Mouse (Mus musculus): ENCODE data around the gene Trank1. TPM values are rescaled to one million over a fixed set of nuclear protein-coding genes. Genes with fewer than 3 reads are reported as not detected.

Gene Trank1
- polyA plus RNA-seq, 1 experiment: not detected

GRCm38 (mm10) chr9:111351233-111351632 is 39.7 kb downstream of the Trank1 start:
- no peaks in the 10 kb centered on the region for H3K36me3 ChIP-seq (ENCODE audit: control insufficient read depth, insufficient read depth)
- H3K79me2 ChIP-seq (ENCODE audit: control insufficient read depth, insufficient read depth): no peaks in the 10 kb centered on the region
- H3K27me3 ChIP-seq (ENCODE audit: control insufficient read depth, insufficient read depth, insufficient read length): peaks cover 6% of the 10 kb centered on the region
- no peak overlapping the region for H3K4me3 ChIP-seq (ENCODE audit: insufficient read depth, poor library complexity, severe bottlenecking)
- TF ChIP-seq CTCF (IDR thresholded peaks at IDR 0.05; ENCODE audit: control insufficient read depth, insufficient read depth, insufficient read length) (no peak), CEBPB (IDR thresholded peaks at IDR 0.05; ENCODE audit: low read depth) (no peak), FOSL1 (IDR thresholded peaks at IDR 0.05; ENCODE audit: insufficient read depth, low read length, poor library complexity, severe bottlenecking) (no peak), MYOG (IDR thresholded peaks at IDR 0.05; ENCODE audit: control insufficient read depth, extremely low read depth, insufficient read length) (no peak)
- no peak overlapping the region for H3ac ChIP-seq (ENCODE audit: control insufficient read depth, insufficient read length, low read depth)
- no peaks in the 10 kb centered on the region for H3K79me3 ChIP-seq (ENCODE audit: low read depth)

DNA sequence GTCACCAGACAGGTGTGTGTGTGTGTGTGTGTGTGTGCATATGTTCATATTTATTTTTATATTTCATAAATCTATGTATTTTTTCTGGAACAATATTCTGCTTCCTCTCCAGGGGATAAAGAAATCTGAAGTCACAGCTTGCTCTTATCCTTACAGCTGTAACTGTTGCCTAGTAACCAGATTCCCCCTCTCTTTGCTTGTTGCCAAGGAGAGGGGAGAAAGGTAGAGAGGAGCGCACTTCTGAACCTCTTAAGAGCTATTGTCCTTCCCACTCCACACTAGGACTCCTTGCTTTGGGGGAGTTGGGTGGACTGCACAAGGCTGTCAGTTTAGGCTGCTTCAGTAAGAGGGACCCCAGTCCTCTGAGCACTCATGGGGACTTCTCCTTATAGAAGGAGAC is 40.1 kb downstream of the Trank1 start:
- Histone ChIP-seq H3K79me3 (ENCODE audit: low read depth) (no peaks in the 10 kb centered on the region), H3K79me2 (ENCODE audit: control insufficient read depth, insufficient read depth) (no peaks in the 10 kb centered on the region), H3K36me3 (ENCODE audit: control insufficient read depth, insufficient read depth) (no peaks in the 10 kb centered on the region), H3ac (ENCODE audit: control insufficient read depth, insufficient read length, low read depth) (no peak overlapping the region), H3K4me3 (ENCODE audit: insufficient read depth, poor library complexity, severe bottlenecking) (no peak overlapping the region), H3K27me3 (ENCODE audit: control insufficient read depth, insufficient read depth, insufficient read length) (peaks cover 6% of the 10 kb centered on the region)
- TF ChIP-seq CTCF (IDR thresholded peaks at IDR 0.05; ENCODE audit: control insufficient read depth, insufficient read depth, insufficient read length): no peak
- TF ChIP-seq MYOG (IDR thresholded peaks at IDR 0.05; ENCODE audit: control insufficient read depth, extremely low read depth, insufficient read length): no peak
- no peak for TF ChIP-seq CEBPB (IDR thresholded peaks at IDR 0.05; ENCODE audit: low read depth)
- TF ChIP-seq MYOD1 (IDR thresholded peaks at IDR 0.05; ENCODE audit: control insufficient read depth, insufficient read length, low read depth): no peak
- no peak for TF ChIP-seq FOSL1 (IDR thresholded peaks at IDR 0.05; ENCODE audit: insufficient read depth, low read length, poor library complexity, severe bottlenecking)
- TF ChIP-seq USF1 (IDR thresholded peaks at IDR 0.05; ENCODE audit: low read depth): no peak
- TF ChIP-seq MAX (IDR thresholded peaks at IDR 0.05): no peak

DNA sequence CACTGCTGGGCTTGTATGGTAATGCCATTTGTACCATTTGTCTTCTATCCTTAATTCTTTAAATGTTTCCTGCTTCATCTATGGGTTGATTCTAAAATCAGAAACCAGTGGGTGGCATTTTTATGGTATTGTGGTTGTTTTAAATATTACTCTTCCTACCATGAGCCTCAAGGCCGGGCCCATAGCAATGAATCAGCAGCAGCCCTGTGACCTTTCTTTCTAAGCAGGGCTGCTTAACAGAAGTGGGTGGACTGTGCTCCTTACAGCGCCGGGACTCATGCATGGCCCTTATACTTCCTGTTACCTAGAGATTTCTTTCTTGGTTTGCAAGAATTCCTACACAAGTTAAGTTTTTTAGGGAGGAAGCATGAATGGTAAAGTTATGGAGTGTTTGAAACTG is 41.1 kb downstream of the Trank1 start:
- no peaks in the 10 kb centered on the region for H3K79me2 ChIP-seq (ENCODE audit: control insufficient read depth, insufficient read depth)
- H3K79me3 ChIP-seq (ENCODE audit: low read depth): no peaks in the 10 kb centered on the region
- H3K36me3 ChIP-seq (ENCODE audit: control insufficient read depth, insufficient read depth): no peaks in the 10 kb centered on the region
- no peak overlapping the region for H3ac ChIP-seq (ENCODE audit: control insufficient read depth, insufficient read length, low read depth)
- no peak overlapping the region for H3K4me3 ChIP-seq (ENCODE audit: insufficient read depth, poor library complexity, severe bottlenecking)
- peaks cover 6% of the 10 kb centered on the region for H3K27me3 ChIP-seq (ENCODE audit: control insufficient read depth, insufficient read depth, insufficient read length)
- no peak for TF ChIP-seq MAX (IDR thresholded peaks at IDR 0.05)

GRCm38 (mm10) chr9:111355041-111355440 is 43.5 kb downstream of the Trank1 start:
- peaks cover 3% of the 10 kb centered on the region for H3K27me3 ChIP-seq (ENCODE audit: control insufficient read depth, insufficient read depth, insufficient read length)

GRCm38 (mm10) chr9:111356386-111356785 is 44.8 kb downstream of the Trank1 start:
- Histone ChIP-seq H3K79me2 (ENCODE audit: control insufficient read depth, insufficient read depth) (no peaks in the 10 kb centered on the region), H3K4me3 (ENCODE audit: insufficient read depth, poor library complexity, severe bottlenecking) (no peak overlapping the region), H3K27me3 (ENCODE audit: control insufficient read depth, insufficient read depth, insufficient read length) (peaks cover 3% of the 10 kb centered on the region), H3ac (ENCODE audit: control insufficient read depth, insufficient read length, low read depth) (no peak overlapping the region), H3K79me3 (ENCODE audit: low read depth) (no peaks in the 10 kb centered on the region), H3K36me3 (ENCODE audit: control insufficient read depth, insufficient read depth) (no peaks in the 10 kb centered on the region)
- TF ChIP-seq MYOD1 (IDR thresholded peaks at IDR 0.05; ENCODE audit: control insufficient read depth, insufficient read length, low read depth) (no peak), CTCF (IDR thresholded peaks at IDR 0.05; ENCODE audit: control insufficient read depth, insufficient read depth, insufficient read length) (no peak), MYOG (IDR thresholded peaks at IDR 0.05; ENCODE audit: control insufficient read depth, extremely low read depth, insufficient read length) (no peak)

More at GRCm38 (mm10) chr9:111355041-111355440, 43.5 kb downstream of the Trank1 start:
- Histone ChIP-seq H3K79me3 (ENCODE audit: low read depth) (no peaks in the 10 kb centered on the region), H3K36me3 (ENCODE audit: control insufficient read depth, insufficient read depth) (no peaks in the 10 kb centered on the region), H3K4me3 (ENCODE audit: insufficient read depth, poor library complexity, severe bottlenecking) (no peak overlapping the region), H3ac (ENCODE audit: control insufficient read depth, insufficient read length, low read depth) (no peak overlapping the region), H3K79me2 (ENCODE audit: control insufficient read depth, insufficient read depth) (no peaks in the 10 kb centered on the region)
- TF ChIP-seq MYOG (IDR thresholded peaks at IDR 0.05; ENCODE audit: control insufficient read depth, extremely low read depth, insufficient read length) (no peak), FOSL1 (IDR thresholded peaks at IDR 0.05; ENCODE audit: insufficient read depth, low read length, poor library complexity, severe bottlenecking) (no peak)

DNA sequence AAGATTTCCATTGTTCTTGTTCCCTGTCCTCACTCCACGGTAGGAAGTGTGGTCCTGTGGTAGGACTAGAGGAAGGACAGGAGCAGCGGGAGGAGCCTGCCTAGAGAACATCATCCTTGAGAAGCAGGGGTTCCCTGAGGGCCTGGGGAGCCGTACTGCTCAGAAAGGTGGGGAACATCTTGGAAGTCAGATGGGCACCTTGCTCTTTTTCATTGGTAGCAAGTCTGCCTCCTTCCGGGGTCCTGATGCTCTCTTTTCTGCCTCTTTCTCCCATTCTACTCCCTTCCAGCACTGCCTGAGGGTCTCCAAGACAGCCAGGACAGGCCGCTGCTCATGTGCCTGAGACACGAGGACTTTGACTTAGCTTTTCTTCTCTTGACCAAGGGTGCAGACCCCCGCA is 52.1 kb downstream of the Trank1 start:
- H3K27me3 ChIP-seq (ENCODE audit: control insufficient read depth, insufficient read depth, insufficient read length): peaks cover 21% of the 10 kb centered on the region
- H3K36me3 ChIP-seq (ENCODE audit: control insufficient read depth, insufficient read depth): no peaks in the 10 kb centered on the region
- TF ChIP-seq CEBPB (IDR thresholded peaks at IDR 0.05; ENCODE audit: low read depth) (no peak), CTCF (IDR thresholded peaks at IDR 0.05; ENCODE audit: control insufficient read depth, insufficient read depth, insufficient read length) (no peak), MAX (IDR thresholded peaks at IDR 0.05) (no peak), MYOD1 (IDR thresholded peaks at IDR 0.05; ENCODE audit: control insufficient read depth, insufficient read length, low read depth) (no peak), FOSL1 (IDR thresholded peaks at IDR 0.05; ENCODE audit: insufficient read depth, low read length, poor library complexity, severe bottlenecking) (no peak), USF1 (IDR thresholded peaks at IDR 0.05; ENCODE audit: low read depth) (no peak), MYOG (IDR thresholded peaks at IDR 0.05; ENCODE audit: control insufficient read depth, extremely low read depth, insufficient read length) (no peak)
- no peak overlapping the region for H3ac ChIP-seq (ENCODE audit: control insufficient read depth, insufficient read length, low read depth)
- H3K4me3 ChIP-seq (ENCODE audit: insufficient read depth, poor library complexity, severe bottlenecking): no peak overlapping the region
- H3K79me2 ChIP-seq (ENCODE audit: control insufficient read depth, insufficient read depth): no peaks in the 10 kb centered on the region
- H3K79me3 ChIP-seq (ENCODE audit: low read depth): no peaks in the 10 kb centered on the region
